27 mouse cellular contexts compared by ENCODE assay signal in the genomic region with DNA sequence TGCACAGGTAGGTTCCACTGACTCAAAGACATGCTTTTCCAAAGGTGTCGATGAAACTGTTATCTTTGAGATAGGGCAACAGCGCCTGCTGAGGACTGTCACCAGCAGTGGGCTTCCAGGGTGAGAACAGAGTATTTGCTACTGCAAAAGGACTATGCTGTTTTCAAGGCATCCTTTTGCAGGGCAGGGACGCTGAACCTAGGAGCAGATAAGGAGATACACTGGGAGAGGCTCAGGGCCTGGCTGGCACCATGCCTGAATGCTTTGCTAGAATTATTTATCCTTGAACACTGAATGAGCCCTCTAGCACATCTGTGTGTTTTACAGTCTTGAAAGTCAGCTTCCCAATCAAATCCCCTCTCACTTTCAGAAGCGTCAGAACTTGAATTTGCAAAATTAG. TPM values are rescaled to one million over a fixed set of nuclear protein-coding genes. Genes with fewer than 3 reads are reported as not detected.
DNase-seq lines count a peak whose midpoint lies in the region; ATAC-seq lines count a peak whose summit lies in the region.
"Had no signal": no experiment of that assay in that cellular context is flagged by ENCODE, and none has a peak within 500 bp of the region (broad histone marks: within the 10 kb centered on the region; RNA-seq: fewer than 3 reads in every experiment).

No protein-coding gene starts in this region.

- no peak overlapping the region for H3K4me2 ChIP-seq in midbrain, embryonic 13.5 days (replicated peaks)
- H3K4me2 ChIP-seq: forebrain, embryonic 13.5 days; heart, embryonic 12.5 days; heart, embryonic 15.5 days; hindbrain, embryonic 14.5 days had no signal

- intact Hi-C loops in heart, postnatal 10 days (cut with DNase I), result no loop called here

- 87% methylated on average over 4 of the region's 4 CpGs for WGBS in midbrain, embryonic 13.5 days

- peak; percentile 53; the same call in 1 of the 2 replicates for ATAC-seq in megakaryocyte-erythroid progenitor cell, adult 5-6 weeks (replicated peaks; ENCODE audit: low FRiP score, low TSS enrichment, poor library complexity, severe bottlenecking)
- ATAC-seq in midbrain, embryonic 13.5 days, result no peak
- ATAC-seq: CD4-positive, CD25-positive, alpha-beta regulatory T cell, adult 4 months; forebrain, embryonic 13.5 days; forebrain, embryonic 16.5 days; hindbrain, postnatal 0 days; inflammation-experienced regulatory T-cells, adult 6 months; intestine, postnatal 0 days had no signal

- no peaks in the 10 kb centered on the region for H3K9me3 ChIP-seq in midbrain, embryonic 13.5 days
- H3K9me3 ChIP-seq: forebrain, embryonic 10.5 days; forebrain, embryonic 13.5 days; heart, embryonic 12.5 days; heart, embryonic 15.5 days had no signal

- H3K36me3 ChIP-seq in midbrain, embryonic 13.5 days, result no peaks in the 10 kb centered on the region
- H3K36me3 ChIP-seq: forebrain, embryonic 10.5 days; heart, embryonic 12.5 days; heart, embryonic 15.5 days had no signal

- no peak overlapping the region for H3K4me3 ChIP-seq in midbrain, embryonic 13.5 days (replicated peaks)
- H3K4me3 ChIP-seq: forebrain, embryonic 10.5 days; forebrain, embryonic 13.5 days; heart, embryonic 12.5 days; heart, embryonic 15.5 days had no signal

- H3K27ac ChIP-seq in midbrain, embryonic 13.5 days, result no peak overlapping the region
- H3K27ac ChIP-seq: forebrain, embryonic 10.5 days; forebrain, embryonic 13.5 days; heart, embryonic 15.5 days; hindbrain, embryonic 14.5 days; hindbrain, postnatal 0 days had no signal

- H3K9ac ChIP-seq in midbrain, embryonic 13.5 days (replicated peaks), result no peak overlapping the region
- H3K9ac ChIP-seq: forebrain, embryonic 13.5 days; heart, embryonic 12.5 days; heart, embryonic 15.5 days; hindbrain, embryonic 14.5 days had no signal

- H3K4me1 ChIP-seq in midbrain, embryonic 13.5 days (replicated peaks), result no peaks in the 10 kb centered on the region
- H3K4me1 ChIP-seq: forebrain, embryonic 13.5 days had no signal

- no peaks in the 10 kb centered on the region for H3K27me3 ChIP-seq in midbrain, embryonic 13.5 days
- H3K27me3 ChIP-seq: forebrain, embryonic 13.5 days; heart, embryonic 15.5 days had no signal

- DNase-seq in heart, adult 11 months, result peak; percentile 56
- no peak for DNase-seq in heart, postnatal 10 days
- DNase-seq in adrenal gland, postnatal 10 days, result peak; percentile 46
- peak; percentile 42 for DNase-seq in adrenal gland, postnatal 14 days
- DNase-seq: cerebellum, adult 18-20 months; cerebellum, adult 9-10 months; cerebellum, postnatal 14 days; gastrocnemius, postnatal 10 days; heart, adult 18-20 months; heart, postnatal 14 days; heart, postnatal 4 days had no signal

RNA-seq across cellular contexts. Expression of a gene that starts 11.8 kb away (rescaled TPM):
- not detected for total RNA-seq in heart, postnatal 10 days (2021)
- total RNA-seq in adrenal gland, postnatal 10 days (2021), result under 1 TPM; 0.06 to 0.15 TPM
- total RNA-seq in adrenal gland, postnatal 14 days (2021), result 0.07 and 0.08 TPM in 2 replicates
- 0.42 TPM in 1 of 2 replicates, not detected in the other for total RNA-seq in megakaryocyte-erythroid progenitor cell, adult 5-6 weeks (2014; fragmentation: Nextera tagmentation)
- total RNA-seq in megakaryocyte-erythroid progenitor cell, adult 5-6 weeks (2017), result not detected in 2 replicates
- 0.05 and 0.19 TPM in 2 replicates for polyA plus RNA-seq in midbrain, embryonic 13.5 days (2015; fragmentation: Nextera tagmentation; extraction: Ambion mirVana)
- total RNA-seq: heart, adult 18-20 months; heart, postnatal 14 days; heart, postnatal 4 days; MEL had no signal
- polyA plus RNA-seq: C2C12; embryonic facial prominence, embryonic 11.5 days; forebrain, embryonic 10.5 days; hindbrain, embryonic 11.5 days; inflammation-experienced regulatory T-cells, adult 6 months; intestine, postnatal 0 days had no signal

Comparison
In these comparisons a context has a peak if more than half of its experiments do, and no peak if none do; other contexts are left out.
1. DNase-seq: peak in heart, adult 11 months (single experiment), adrenal gland, postnatal 10 days (single experiment) and adrenal gland, postnatal 14 days (single experiment); none in heart, postnatal 10 days (0 of 2).